Mouse (Mus musculus): ENCODE data around the gene Shcbp1l.
"Not testable (repeated sequence)": the region's sequence is repeated elsewhere in the genome, so short reads cannot be mapped to it uniquely, and the experiment has no call there.

Shcbp1l gene

GRCm38 (mm10) chr1:153424770-153425584, at the start of gene Shcbp1l:
TSS of gene Shcbp1l (plus strand) at chr1:153425162.
- in situ Hi-C loops (cut with MboI, MseI) = loop anchor here (5.0 kb wide), 1 partner anchor 322 kb away; the partner anchor contains the start of gene Rnasel

- in situ Hi-C loops (cut with MboI, MseI) = no loop called here
Observed at GRCm38 (mm10) chr1:153376446-153376845, 48.5 kb upstream of the Shcbp1l start.

GRCm38 (mm10) chr1:153378587-153378986, 46.4 kb upstream of the Shcbp1l start:
- in situ Hi-C loops (cut with MboI, MseI) = no loop called here

- in situ Hi-C loops (cut with MboI, MseI) = no loop called here
Observed at GRCm38 (mm10) chr1:153379832-153380231, 45.1 kb upstream of the Shcbp1l start.

GRCm38 (mm10) chr1:153380746-153381282, 44.1 kb upstream of the Shcbp1l start:
- in situ Hi-C loops (cut with MboI, MseI) = no loop called here

- in situ Hi-C loops (cut with MboI, MseI) = loop anchor here (5.0 kb wide), 1 partner anchor 293 kb away; no protein-coding TSS in a partner anchor
Observed at GRCm38 (mm10) chr1:153385081-153385480, 39.9 kb upstream of the Shcbp1l start.

GRCm38 (mm10) chr1:153385661-153386060, 39.3 kb upstream of the Shcbp1l start:
- in situ Hi-C loops (cut with MboI, MseI) = loop anchor here (5.0 kb wide), 1 partner anchor 293 kb away; no protein-coding TSS in a partner anchor

- in situ Hi-C loops (cut with MboI, MseI) = loop anchor here (5.0 kb wide), 1 partner anchor 294 kb away; no protein-coding TSS in a partner anchor
Observed at GRCm38 (mm10) chr1:153386271-153387069, 38.5 kb upstream of the Shcbp1l start.

- in situ Hi-C loops (cut with MboI, MseI) = not testable (repeated sequence)
Observed at GRCm38 (mm10) chr1:153395706-153396105, 29.3 kb upstream of the Shcbp1l start.

GRCm38 (mm10) chr1:153401765-153402164, 23.2 kb upstream of the Shcbp1l start:
- in situ Hi-C loops (cut with MboI, MseI) = no loop called here

- in situ Hi-C loops (cut with MboI, MseI) = not testable (repeated sequence)
Observed at GRCm38 (mm10) chr1:153407641-153408040, 17.3 kb upstream of the Shcbp1l start.

GRCm38 (mm10) chr1:153408296-153408695, 16.7 kb upstream of the Shcbp1l start:
- in situ Hi-C loops (cut with MboI, MseI) = not testable (repeated sequence)

GRCm38 (mm10) chr1:153410915-153411314, 14.0 kb upstream of the Shcbp1l start:
- in situ Hi-C loops (cut with MboI, MseI) = loop anchor here (5.0 kb wide), 1 partner anchor 114 kb away; no protein-coding TSS in a partner anchor

- in situ Hi-C loops (cut with MboI, MseI) = loop anchor here (5.0 kb wide), 1 partner anchor 114 kb away; no protein-coding TSS in a partner anchor
Observed at GRCm38 (mm10) chr1:153411723-153412122, 13.2 kb upstream of the Shcbp1l start.

- in situ Hi-C loops (cut with MboI, MseI) = loop anchor here (5.0 kb wide), 1 partner anchor 116 kb away; no protein-coding TSS in a partner anchor
Observed at GRCm38 (mm10) chr1:153412663-153413396, 12.1 kb upstream of the Shcbp1l start.

- in situ Hi-C loops (cut with MboI, MseI) = loop anchor here (5.0 kb wide), 1 partner anchor 116 kb away; no protein-coding TSS in a partner anchor
Observed at GRCm38 (mm10) chr1:153413397-153414020, 11.5 kb upstream of the Shcbp1l start.

GRCm38 (mm10) chr1:153414114-153414723, 10.7 kb upstream of the Shcbp1l start:
- in situ Hi-C loops (cut with MboI, MseI) = loop anchor here (5.0 kb wide), 1 partner anchor 117 kb away; no protein-coding TSS in a partner anchor

- in situ Hi-C loops (cut with MboI, MseI) = loop anchor here (5.0 kb wide), 1 partner anchor 118 kb away; no protein-coding TSS in a partner anchor
Observed at GRCm38 (mm10) chr1:153414962-153415361, 10.0 kb upstream of the Shcbp1l start.

GRCm38 (mm10) chr1:153415742-153416141, 9.2 kb upstream of the Shcbp1l start:
- in situ Hi-C loops (cut with MboI, MseI) = not testable (repeated sequence)

Data from T-helper 1 cell (primary cell).